Mouse (Mus musculus) bone marrow macrophage, adult 2 months (primary cell): ENCODE measurements around the gene Atg10.

Experiments used
- CTCF ChIP-seq: IDR thresholded peaks from 2 replicates; pipeline ENCODE4 v1.5.1; 2012; ENCODE audit warnings: low read depth, mild to moderate bottlenecking, low read length, moderate library complexity
- POLR2A ChIP-seq: IDR thresholded peaks from 2 replicates; pipeline ENCODE4 v1.6.1; 2012; ENCODE audit warnings: mild to moderate bottlenecking, low read depth, low read length, borderline replicate concordance

DNA sequence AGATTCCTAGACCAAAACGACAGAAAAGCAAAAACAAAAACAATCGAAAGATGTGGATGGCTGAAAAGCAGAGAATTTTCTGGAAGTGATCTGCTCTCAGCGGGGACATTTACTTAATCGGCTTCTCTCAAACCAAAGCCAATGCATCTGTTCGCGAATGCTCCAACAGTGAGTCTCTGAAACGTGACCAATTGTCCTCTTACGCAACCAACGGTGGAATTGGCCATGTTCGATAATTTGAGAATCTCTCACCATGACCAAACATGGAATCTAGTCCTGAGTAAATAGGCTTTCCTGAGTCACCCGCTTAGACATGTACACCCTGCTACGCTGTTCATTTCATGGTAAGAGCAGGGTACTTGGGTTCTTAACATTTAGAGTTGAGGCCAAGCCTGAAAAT, 326.9 kb downstream of the Atg10 start:
- TF ChIP-seq CTCF (no peak), POLR2A (no peak)
